Mouse (Mus musculus) forebrain, embryonic 14.5 days (tissue): ENCODE measurements around the gene Ephb2. TPM values are rescaled to one million over a fixed set of nuclear protein-coding genes. Genes with fewer than 3 reads are reported as not detected.

ENCODE experiments used
- ATAC-seq: fragments of 200-750 bp; cut with Nextera tagmentation; 2 replicates; pipeline ENCODE4 v1.8.0; 2017; ENCODE audit warnings: mild to moderate bottlenecking, moderate library complexity
- DNase-seq: peaks from one replicate; pipeline ENCODE4 v3.0.0-alpha.2; 2015; ENCODE audit warnings: low spot score
- H3K27ac ChIP-seq: fragments of 300-500 bp; sonication (generic); 2 replicates; pipeline ENCODE4 v1.5.1; 2014; ENCODE audit warnings: low read depth, mild to moderate bottlenecking, control low read depth, low read length, moderate library complexity
- H3K27me3 ChIP-seq: fragments of 300-500 bp; sonication (generic); replicated peaks from 2 replicates; pipeline ENCODE4 v1.6.1; 2014; ENCODE audit warnings: low read length, control low read depth, mixed read lengths; ENCODE audit not compliant: control insufficient read depth, insufficient read depth
- H3K36me3 ChIP-seq: fragments of 300-500 bp; sonication (generic); 2 replicates; pipeline ENCODE4 v1.6.1; 2014; ENCODE audit warnings: low read length, control low read depth; ENCODE audit not compliant: control insufficient read depth, insufficient read depth
- H3K4me1 ChIP-seq: fragments of 300-500 bp; sonication (generic); 2 replicates; pipeline ENCODE4 v1.6.1; 2014; ENCODE audit warnings: antibody characterized with exemption, low read length, control low read depth; ENCODE audit not compliant: control insufficient read depth, insufficient read depth
- H3K4me2 ChIP-seq: fragments of 300-500 bp; sonication (generic); 2 replicates; pipeline ENCODE4 v1.6.1; 2014; ENCODE audit warnings: mild to moderate bottlenecking, control low read depth, low read length
- H3K4me3 ChIP-seq: fragments of 300-500 bp; sonication (generic); 2 replicates; pipeline ENCODE4 v1.5.1; 2014; ENCODE audit warnings: low read depth, low read length, control low read depth
- H3K9ac ChIP-seq: fragments of 300-500 bp; sonication (generic); 2 replicates; pipeline ENCODE4 v1.6.1; 2014; ENCODE audit warnings: mild to moderate bottlenecking, low read length, control low read depth, moderate library complexity
- H3K9me3 ChIP-seq: fragments of 300-500 bp; sonication (generic); replicated peaks from 2 replicates; pipeline ENCODE4 v1.6.1; 2016; ENCODE audit warnings: low read length, control low read depth, mixed read lengths; ENCODE audit not compliant: control insufficient read depth
- WGBS: fragments of 180-500 bp; shearing (Covaris S2); extraction: QIAGEN DNeasy Blood & Tissue Kit; methylation state at CpG from one replicate; pipeline ENCODE4 v1.1.7; 2014; 5-methylcytosine and 5-hydroxymethylcytosine counted together
- polyA plus RNA-seq: library from polyadenylated mRNA; unstranded; fragments of >200 nt; fragmentation: Nextera tagmentation; extraction: Ambion mirVana; gene quantifications from 2 replicates; pipeline ENCODE4 v1.2.1, GENCODE M21; 2014

Ephb2 gene
- polyA plus RNA-seq, 1 experiment from 2014 or later = 9.3 TPM

DNA sequence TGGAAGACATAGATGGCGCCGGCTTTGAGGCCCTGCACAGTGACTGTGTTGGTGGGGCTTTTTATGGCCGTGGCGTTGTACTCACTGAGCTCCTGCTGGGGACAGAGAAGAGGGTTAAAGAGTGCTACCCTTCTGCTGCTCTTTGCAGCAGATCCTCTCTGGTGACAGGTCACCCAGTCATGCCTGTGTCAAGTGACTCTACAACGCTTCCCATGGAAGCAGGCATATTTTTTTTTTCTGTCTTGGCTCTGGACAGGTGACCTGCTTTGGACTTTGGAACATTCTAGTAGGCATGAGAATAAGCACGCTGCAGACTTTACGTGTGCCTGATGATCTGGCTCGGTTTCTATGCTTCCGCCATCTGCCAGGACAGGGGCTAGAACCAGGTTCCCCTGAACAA is 160.3 kb downstream of the Ephb2 start:
- Histone ChIP-seq H3K4me1 (no peaks in the 10 kb centered on the region), H3K27ac (no peak overlapping the region), H3K36me3 (peaks cover 50% of the 10 kb centered on the region), H3K4me3 (no peak overlapping the region), H3K27me3 (no peaks in the 10 kb centered on the region), H3K4me2 (no peak overlapping the region), H3K9me3 (no peaks in the 10 kb centered on the region), H3K9ac (no peak overlapping the region)
- WGBS = 94% methylated on average over 9 of the region's 9 CpGs
- no peak for DNase-seq
- no peak for ATAC-seq

DNA sequence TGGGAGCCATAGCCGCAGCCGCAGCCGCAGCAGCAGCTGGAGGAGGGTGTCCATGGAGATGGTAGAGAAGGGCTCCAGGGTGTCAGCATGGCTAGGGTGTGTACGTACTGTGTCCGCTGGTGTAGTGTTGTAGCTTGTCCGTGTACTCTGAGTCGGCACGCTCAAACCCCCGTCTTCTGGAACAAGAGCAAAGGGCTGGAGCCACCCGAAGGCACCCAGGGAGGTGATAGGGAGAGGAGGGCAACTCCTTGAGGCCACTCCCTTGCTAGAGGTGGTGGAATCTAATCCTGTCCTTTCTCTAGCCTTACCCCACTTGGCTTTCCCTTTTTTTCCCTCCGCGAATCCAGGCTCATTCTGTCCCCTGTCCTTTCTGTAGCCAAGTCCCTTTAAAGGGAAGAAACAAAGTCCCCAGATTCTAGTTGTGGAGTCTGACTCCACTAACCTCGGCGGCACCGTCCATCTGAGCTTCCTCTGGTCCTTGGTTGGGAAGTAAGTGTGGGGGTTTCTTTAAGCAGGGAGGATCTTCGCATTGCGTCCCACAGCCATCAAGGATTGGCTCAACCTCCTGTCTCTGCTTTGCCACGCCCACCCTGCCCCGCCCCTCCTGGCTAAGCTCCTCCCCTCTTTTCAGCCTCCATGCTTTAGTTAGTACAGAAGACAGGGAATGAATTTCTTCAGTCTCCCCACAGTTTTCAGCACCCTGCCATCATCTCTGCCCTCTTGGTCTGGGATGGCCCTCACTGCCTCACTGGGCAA is 163.3 kb downstream of the Ephb2 start:
- 89% methylated on average over 19 of the region's 19 CpGs for WGBS
- Histone ChIP-seq H3K27ac (no peak overlapping the region), H3K27me3 (no peaks in the 10 kb centered on the region), H3K9ac (no peak overlapping the region), H3K9me3 (no peaks in the 10 kb centered on the region), H3K4me1 (no peaks in the 10 kb centered on the region), H3K36me3 (peaks cover 59% of the 10 kb centered on the region), H3K4me2 (no peak overlapping the region), H3K4me3 (no peak overlapping the region)
- ATAC-seq (no peak), DNase-seq (no peak)

DNA sequence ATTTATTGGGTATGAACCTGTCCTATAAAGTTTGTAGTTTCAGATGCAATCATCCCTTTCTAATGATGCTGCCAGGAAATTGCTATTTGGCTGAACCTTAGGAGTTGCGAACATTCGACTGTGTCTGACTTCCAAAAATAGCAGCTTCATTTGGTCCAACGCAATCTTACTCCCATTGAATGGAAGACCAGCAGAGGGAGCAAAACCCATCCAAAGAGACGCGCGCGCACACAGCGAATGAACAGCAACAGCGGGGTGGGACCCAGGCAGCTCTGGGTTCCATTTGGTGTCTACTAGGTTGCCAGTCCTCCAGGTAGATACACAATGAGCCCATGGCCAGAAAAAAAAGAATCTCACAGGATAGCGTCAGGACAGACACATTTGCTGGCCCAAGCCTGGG is 168.0 kb downstream of the Ephb2 start:
- DNase-seq (no peak), ATAC-seq (no peak)
- Histone ChIP-seq H3K36me3 (peaks cover 48% of the 10 kb centered on the region), H3K4me1 (no peaks in the 10 kb centered on the region), H3K27me3 (no peaks in the 10 kb centered on the region), H3K27ac (no peak overlapping the region), H3K9ac (no peak overlapping the region), H3K4me2 (no peak overlapping the region), H3K9me3 (no peaks in the 10 kb centered on the region), H3K4me3 (no peak overlapping the region)
- 68% methylated on average over 10 of the region's 10 CpGs for WGBS

DNA sequence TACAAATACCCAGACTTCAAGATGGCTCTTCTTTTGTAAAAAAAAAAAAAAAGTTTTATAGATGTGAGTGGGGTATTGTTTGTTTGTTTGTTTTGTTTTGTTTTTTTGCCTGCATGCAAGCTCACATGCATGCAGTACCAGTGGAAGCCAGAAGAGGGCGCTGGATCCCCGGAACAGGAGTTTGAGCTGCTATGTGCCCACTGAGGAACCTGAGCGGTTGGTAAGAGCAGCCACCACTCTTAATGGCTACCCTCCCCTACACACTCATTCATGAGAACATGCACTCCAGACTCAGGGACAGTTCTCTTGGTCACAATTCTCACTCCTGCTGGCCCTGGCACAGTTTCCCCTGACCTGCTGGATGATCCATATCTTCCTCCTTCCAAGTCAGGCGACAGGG is 169.8 kb downstream of the Ephb2 start:
- ATAC-seq (no peak), DNase-seq (no peak)
- H3K36me3 ChIP-seq = peaks cover 36% of the 10 kb centered on the region
- no peaks in the 10 kb centered on the region for H3K27me3 ChIP-seq
- no peak overlapping the region for H3K9ac ChIP-seq
- H3K4me1 ChIP-seq = no peaks in the 10 kb centered on the region
- H3K4me2 ChIP-seq = no peak overlapping the region
- H3K4me3 ChIP-seq = no peak overlapping the region
- no peak overlapping the region for H3K27ac ChIP-seq
- WGBS = 64% methylated on average over 4 of the region's 4 CpGs
- no peaks in the 10 kb centered on the region for H3K9me3 ChIP-seq

DNA sequence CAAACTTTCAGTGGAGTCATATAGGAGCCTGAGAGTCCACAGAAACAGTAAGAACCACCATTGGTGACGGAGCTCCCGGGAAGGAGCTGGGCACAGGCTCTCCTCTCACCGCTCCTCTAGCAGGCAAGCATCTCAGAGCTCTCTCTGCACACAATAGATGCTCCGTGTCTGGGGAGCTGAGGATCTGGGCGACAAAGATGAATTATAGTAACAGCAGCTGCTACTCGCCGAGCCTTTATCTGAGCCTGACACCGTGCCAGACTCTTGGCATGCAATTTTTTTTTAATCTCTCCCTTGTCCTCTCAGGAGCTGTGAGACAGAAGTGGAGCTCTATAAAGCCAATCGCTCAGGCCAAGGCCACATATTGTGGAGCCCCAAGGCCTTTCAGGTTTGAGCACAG is 170.7 kb downstream of the Ephb2 start:
- H3K36me3 ChIP-seq = peaks cover 37% of the 10 kb centered on the region
- peak overlapping the region; percentile 68; the same call in 1 of the 2 replicates for H3K27ac ChIP-seq
- 0 out of 2 replicates have a peak, but pooled peaks have one; percentile 32 for ATAC-seq
- H3K4me1 ChIP-seq = no peaks in the 10 kb centered on the region
- H3K4me3 ChIP-seq = no peak overlapping the region
- no peaks in the 10 kb centered on the region for H3K9me3 ChIP-seq
- 59% methylated on average over 9 of the region's 9 CpGs for WGBS
- no peak overlapping the region for H3K4me2 ChIP-seq
- no peaks in the 10 kb centered on the region for H3K27me3 ChIP-seq
- no peak overlapping the region for H3K9ac ChIP-seq
- peak; percentile 82 for DNase-seq

DNA sequence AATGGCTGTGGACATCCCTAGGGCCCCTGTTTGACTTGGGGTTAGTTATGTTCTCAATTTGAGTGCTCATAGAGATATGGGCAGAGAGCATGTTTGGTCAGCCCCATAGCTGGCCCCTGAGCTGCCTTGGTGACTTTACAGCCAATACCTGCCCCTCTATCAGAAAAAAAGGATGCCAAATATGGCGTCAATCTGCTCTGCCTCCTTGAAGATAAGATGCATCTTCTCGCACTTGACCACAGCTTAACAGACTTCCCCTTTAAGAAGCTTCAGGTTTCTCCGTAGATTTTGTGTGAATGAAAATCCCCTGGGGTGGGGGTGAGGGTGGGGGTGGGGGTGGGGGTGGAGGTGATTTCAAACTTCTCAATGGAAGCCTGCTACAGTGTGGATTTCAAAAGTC is 177.9 kb downstream of the Ephb2 start:
- 93% methylated on average over 3 of the region's 3 CpGs for WGBS
- H3K9ac ChIP-seq = no peak overlapping the region

DNA sequence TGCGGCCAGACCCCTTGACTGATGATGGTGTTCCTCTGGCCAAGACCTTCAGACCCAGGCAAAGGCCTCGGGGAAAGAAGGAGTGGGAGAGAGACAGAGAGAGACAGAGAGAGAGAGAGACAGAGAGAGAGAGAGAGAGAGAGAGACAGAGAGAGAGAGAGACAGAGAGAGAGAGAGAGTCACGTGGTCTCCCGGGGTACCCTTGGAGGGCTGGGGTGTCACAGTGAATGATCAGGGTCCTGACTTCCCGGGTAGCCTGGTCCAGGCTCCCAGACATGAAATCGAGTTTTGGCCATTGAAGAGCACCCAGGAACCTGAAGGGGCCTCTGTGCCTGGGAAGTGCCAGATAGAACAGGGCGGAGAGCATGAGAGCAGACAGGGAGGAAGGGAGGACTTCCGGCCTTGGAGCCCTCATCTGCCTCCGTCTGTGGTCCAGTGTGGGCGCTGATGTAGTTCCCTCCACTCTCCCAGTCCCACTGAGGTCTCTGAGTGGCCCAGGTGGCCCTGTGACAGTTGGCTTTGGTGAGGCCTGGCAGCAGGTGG is 182.0 kb downstream of the Ephb2 start:
- Histone ChIP-seq H3K36me3 (peaks cover 59% of the 10 kb centered on the region), H3K4me1 (peaks cover 14% of the 10 kb centered on the region), H3K27me3 (no peaks in the 10 kb centered on the region), H3K9ac (no peak overlapping the region), H3K4me3 (no peak overlapping the region), H3K27ac (no peak overlapping the region), H3K9me3 (no peaks in the 10 kb centered on the region), H3K4me2 (no peak overlapping the region)
- 91% methylated on average over 10 of the region's 10 CpGs for WGBS
- no peak for DNase-seq
- ATAC-seq = no peak

More for the DNA sequence above, 177.9 kb downstream of the Ephb2 start:
- DNase-seq (no peak), ATAC-seq (no peak)
- peaks cover 3% of the 10 kb centered on the region for H3K4me1 ChIP-seq
- H3K9me3 ChIP-seq = no peaks in the 10 kb centered on the region
- no peak overlapping the region for H3K4me3 ChIP-seq
- H3K36me3 ChIP-seq = peaks cover 81% of the 10 kb centered on the region
- H3K27ac ChIP-seq = no peak overlapping the region
- H3K27me3 ChIP-seq = no peaks in the 10 kb centered on the region
- H3K4me2 ChIP-seq = no peak overlapping the region

DNA sequence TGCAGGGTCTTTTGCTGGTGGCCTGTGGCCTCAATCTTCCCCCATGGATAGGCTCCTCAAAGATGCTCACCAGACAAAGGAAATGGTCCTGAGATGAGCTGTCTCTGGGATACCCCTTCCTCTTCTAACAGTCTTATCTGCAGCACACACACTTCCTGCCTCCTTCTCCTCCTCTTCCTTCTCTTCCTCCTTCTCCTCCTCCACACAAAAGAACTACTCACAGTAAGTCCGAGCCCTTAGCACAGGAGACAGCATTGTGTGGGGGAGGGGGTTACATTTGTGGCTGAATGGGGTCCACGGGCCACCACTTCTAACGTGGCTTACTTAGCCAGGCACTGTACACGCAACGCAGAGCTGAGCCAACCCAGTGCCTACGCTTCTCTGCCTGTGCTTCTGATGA is 182.8 kb downstream of the Ephb2 start:
- WGBS = 68% methylated on average over 6 of the region's 6 CpGs
- H3K4me2 ChIP-seq = no peak overlapping the region
- H3K9ac ChIP-seq = no peak overlapping the region
- ATAC-seq = no peak
- DNase-seq = no peak
- H3K36me3 ChIP-seq = peaks cover 52% of the 10 kb centered on the region
- no peaks in the 10 kb centered on the region for H3K9me3 ChIP-seq
- peak overlapping the region; percentile 82 for H3K27ac ChIP-seq
- peaks cover 14% of the 10 kb centered on the region for H3K4me1 ChIP-seq
- H3K4me3 ChIP-seq = no peak overlapping the region
- H3K27me3 ChIP-seq = no peaks in the 10 kb centered on the region

DNA sequence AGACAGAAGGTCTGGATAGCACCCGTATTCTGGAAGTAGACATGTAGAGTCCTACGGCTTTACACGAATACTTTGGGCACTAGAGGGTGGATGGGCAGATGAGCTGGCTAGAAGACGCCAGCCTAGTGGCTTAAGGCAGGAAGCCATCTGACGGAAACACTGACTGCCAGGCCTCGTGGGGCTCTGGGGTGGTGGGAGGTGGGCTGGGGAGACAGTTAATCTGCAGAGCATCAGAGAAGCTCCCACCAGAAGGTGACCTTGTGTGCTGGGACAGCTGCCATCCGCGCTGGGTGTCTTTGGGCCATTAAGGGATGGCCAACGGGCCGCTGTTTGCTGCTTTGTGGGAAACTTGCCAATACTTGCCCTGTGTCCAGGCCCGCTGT is 183.3 kb downstream of the Ephb2 start:
- no peak for ATAC-seq
- DNase-seq = no peak
- Histone ChIP-seq H3K27ac (peak overlapping the region; percentile 82), H3K4me2 (no peak overlapping the region), H3K4me3 (no peak overlapping the region), H3K9me3 (no peaks in the 10 kb centered on the region), H3K27me3 (no peaks in the 10 kb centered on the region), H3K9ac (peak overlapping the region; percentile 40; the same call in 1 of the 2 replicates), H3K4me1 (peaks cover 14% of the 10 kb centered on the region), H3K36me3 (peaks cover 47% of the 10 kb centered on the region)
- 65% methylated on average over 11 of the region's 11 CpGs for WGBS
